Mouse (Mus musculus) ES-Bruce4 (cell line): Measurements from ENCODE around the gene L1cam.

Experiments
- CTCF ChIP-seq: IDR thresholded peaks from one replicate; pipeline ENCODE4 v1.8.1; 2011; ENCODE audit warnings: low read depth, low read length
- EP300 ChIP-seq: IDR thresholded peaks from 2 replicates; pipeline ENCODE4 v1.6.1; 2011; ENCODE audit warnings: low read depth, low read length; ENCODE audit not compliant: insufficient read depth

GRCm38 (mm10) chrX:73931871-73932270 is 36.0 kb upstream of the L1cam start:
- no peak for TF ChIP-seq CTCF
- no peak for TF ChIP-seq EP300
